Mouse (Mus musculus) forebrain, embryonic 15.5 days (tissue): ENCODE measurements around the gene Wsb1. TPM values are rescaled to one million over a fixed set of nuclear protein-coding genes. Genes with fewer than 3 reads are reported as not detected.

Experiments used
- ATAC-seq: fragments of 200-750 bp; cut with Nextera tagmentation; replicated peaks from 2 replicates; pipeline ENCODE4 v1.8.0; 2017; ENCODE audit warnings: mild to moderate bottlenecking, moderate TSS enrichment, moderate library complexity
- H3K27ac ChIP-seq: fragments of 300-500 bp; sonication (generic); replicated peaks from 2 replicates; pipeline ENCODE4 v1.5.1; 2015; ENCODE audit warnings: mild to moderate bottlenecking, inconsistent platforms
- H3K27me3 ChIP-seq: fragments of 300-500 bp; sonication (generic); 2 replicates; pipeline ENCODE4 v1.6.1; 2015; ENCODE audit warnings: inconsistent platforms
- H3K36me3 ChIP-seq: fragments of 300-500 bp; sonication (generic); 2 replicates; pipeline ENCODE4 v1.6.1; 2015; ENCODE audit warnings: mild to moderate bottlenecking, inconsistent platforms
- H3K4me1 ChIP-seq: fragments of 300-500 bp; sonication (generic); 2 replicates; pipeline ENCODE4 v1.6.1; 2015; ENCODE audit warnings: inconsistent platforms
- H3K4me2 ChIP-seq: fragments of 300-500 bp; sonication (generic); replicated peaks from 2 replicates; pipeline ENCODE4 v1.6.1; 2015; ENCODE audit warnings: mild to moderate bottlenecking, inconsistent platforms
- H3K4me3 ChIP-seq: fragments of 300-500 bp; sonication (generic); 2 replicates; pipeline ENCODE4 v1.5.1; 2015; ENCODE audit warnings: mild to moderate bottlenecking, inconsistent platforms
- H3K9ac ChIP-seq: fragments of 300-500 bp; sonication (generic); replicated peaks from 2 replicates; pipeline ENCODE4 v1.6.1; 2015; ENCODE audit warnings: mild to moderate bottlenecking, inconsistent platforms
- H3K9me3 ChIP-seq: fragments of 300-500 bp; sonication (generic); 2 replicates; pipeline ENCODE4 v1.6.1; 2016; ENCODE audit warnings: inconsistent platforms
- WGBS: fragments of 180-500 bp; shearing (Covaris S2); methylation state at CpG from one replicate; pipeline ENCODE4 v1.1.7; 2015; ENCODE audit warnings: mixed read lengths; 5-methylcytosine and 5-hydroxymethylcytosine counted together
- polyA plus RNA-seq: library from polyadenylated mRNA; unstranded; fragments of >200 nt; fragmentation: Nextera tagmentation; extraction: Ambion mirVana; gene quantifications from 2 replicates; pipeline ENCODE4 v1.2.1, GENCODE M21; 2015

Wsb1 gene
- polyA plus RNA-seq, 1 experiment from 2014 or later, result 470 TPM

DNA sequence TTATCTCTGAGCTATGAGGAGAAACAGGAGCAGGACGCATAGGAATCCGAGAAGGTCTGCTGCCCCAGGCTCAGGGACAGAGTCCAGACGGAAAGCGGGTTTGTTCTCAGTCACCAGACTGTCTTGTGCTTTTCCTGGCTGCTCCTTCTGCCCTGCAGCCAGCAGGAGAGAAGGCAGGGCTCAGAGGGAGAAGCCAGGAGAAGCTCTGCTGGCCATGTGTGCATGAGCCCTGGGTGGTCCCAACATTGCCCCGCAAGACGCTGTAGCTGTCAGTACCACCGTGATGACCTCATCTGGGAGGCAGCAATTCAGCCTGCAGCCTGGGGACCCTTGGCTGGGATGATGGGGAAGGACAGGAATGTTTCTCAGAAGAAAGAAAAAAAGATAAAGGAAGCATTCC lies 54.0 kb downstream of the Wsb1 start:
- H3K27me3 ChIP-seq, result no peaks in the 10 kb centered on the region
- ATAC-seq, result no peak
- no peaks in the 10 kb centered on the region for H3K36me3 ChIP-seq
- H3K4me1 ChIP-seq, result no peaks in the 10 kb centered on the region
- no peak overlapping the region for H3K4me3 ChIP-seq
- no peak overlapping the region for H3K4me2 ChIP-seq
- WGBS, result 52% methylated on average over 7 of the region's 7 CpGs
- no peak overlapping the region for H3K9ac ChIP-seq
- H3K27ac ChIP-seq, result no peak overlapping the region
- H3K9me3 ChIP-seq, result no peaks in the 10 kb centered on the region

DNA sequence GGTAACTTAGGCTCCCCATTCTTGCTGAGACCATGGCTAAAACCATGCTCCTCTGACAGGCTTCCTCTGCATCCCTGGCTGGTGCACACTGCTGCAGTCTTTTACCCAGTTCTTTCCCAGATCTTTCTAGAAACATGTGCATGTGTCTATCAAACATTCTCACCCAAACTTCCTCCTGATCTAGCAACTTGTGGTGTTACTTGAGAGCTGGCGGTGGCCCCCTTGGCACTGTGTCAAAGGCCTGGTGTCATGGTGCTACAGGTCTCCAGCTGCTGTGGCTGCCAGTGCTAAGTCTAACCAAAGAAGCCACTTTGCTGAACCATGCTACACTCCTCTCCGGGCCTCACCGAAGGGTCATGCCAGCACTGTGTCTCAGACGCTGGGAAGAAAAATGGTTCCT lies 55.9 kb downstream of the Wsb1 start:
- H3K9me3 ChIP-seq, result no peaks in the 10 kb centered on the region
- no peak overlapping the region for H3K9ac ChIP-seq
- no peak overlapping the region for H3K27ac ChIP-seq
- no peaks in the 10 kb centered on the region for H3K36me3 ChIP-seq
- no peak for ATAC-seq
- H3K4me1 ChIP-seq, result no peaks in the 10 kb centered on the region
- 89% methylated on average over 4 of the region's 4 CpGs for WGBS
- H3K4me2 ChIP-seq, result no peak overlapping the region
- H3K27me3 ChIP-seq, result no peaks in the 10 kb centered on the region
- no peak overlapping the region for H3K4me3 ChIP-seq

DNA sequence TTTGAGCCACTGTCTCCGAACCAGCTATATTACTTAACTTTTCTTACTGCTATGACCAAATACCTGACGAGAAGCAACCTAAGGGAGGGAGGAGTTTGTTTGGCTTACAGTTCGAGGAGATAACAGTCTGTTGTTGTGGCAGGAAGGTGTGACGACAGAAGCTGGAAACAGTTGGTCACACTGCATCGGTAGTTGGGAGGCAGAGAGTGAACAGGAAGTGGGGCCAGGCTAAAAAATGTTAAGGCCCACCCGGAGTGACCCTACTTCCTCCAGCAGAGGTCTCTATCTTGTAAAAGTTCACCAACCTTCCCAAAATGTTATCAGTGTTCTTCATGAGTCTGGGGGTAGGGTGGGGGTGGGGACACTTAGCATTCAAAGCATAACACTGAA lies 56.6 kb downstream of the Wsb1 start:
- Histone ChIP-seq H3K4me2 (no peak overlapping the region), H3K4me3 (no peak overlapping the region), H3K27ac (no peak overlapping the region), H3K9ac (no peak overlapping the region), H3K9me3 (no peaks in the 10 kb centered on the region), H3K4me1 (no peaks in the 10 kb centered on the region), H3K36me3 (no peaks in the 10 kb centered on the region), H3K27me3 (no peaks in the 10 kb centered on the region)
- WGBS, result 83% methylated on average over 6 of the region's 6 CpGs
- ATAC-seq, result no peak

DNA sequence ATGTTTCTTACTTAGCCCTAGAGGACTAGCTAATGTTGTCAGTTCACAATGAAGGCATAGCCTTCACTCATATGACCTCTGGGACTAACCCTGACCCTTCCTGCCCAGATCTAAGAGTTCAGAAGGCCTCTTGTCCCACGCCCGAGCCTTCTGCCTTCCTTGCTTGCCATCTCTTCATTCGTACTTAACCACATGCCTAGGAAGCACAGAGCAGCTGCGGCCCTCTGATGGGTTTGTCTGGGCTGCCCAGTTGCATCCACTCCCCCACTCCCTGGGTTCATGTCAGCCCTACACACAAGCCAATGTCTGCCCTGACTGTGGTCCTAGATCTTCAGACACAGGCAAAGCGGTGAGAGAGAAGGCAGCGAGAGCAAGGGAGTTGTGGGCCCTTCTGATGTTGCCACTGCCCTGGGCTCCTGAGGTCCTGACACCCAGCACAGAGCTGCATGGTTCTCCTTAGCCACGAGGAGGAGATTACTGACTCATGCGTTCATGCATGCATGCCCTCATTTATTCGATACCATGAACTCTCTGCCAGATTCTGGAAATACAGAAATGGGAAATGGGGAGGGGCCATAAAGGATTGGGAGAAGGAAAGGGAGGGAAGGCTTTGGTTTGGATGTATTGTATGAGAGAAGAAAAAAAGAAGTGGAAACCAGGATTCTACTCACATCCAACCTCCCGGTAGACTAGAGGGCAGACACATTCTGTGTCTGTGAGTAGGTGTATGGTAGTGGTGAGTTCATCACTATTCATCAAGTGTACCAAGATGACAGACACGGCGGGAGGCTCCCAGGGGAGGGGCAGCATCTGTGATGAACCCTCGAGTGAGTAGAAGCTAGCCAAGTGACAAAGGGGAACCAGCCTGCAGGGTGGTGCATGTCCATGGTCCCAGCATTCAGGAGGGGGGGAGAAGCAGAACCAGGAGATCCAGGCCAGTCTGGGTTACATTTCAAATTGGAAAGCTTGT lies 57.3 kb downstream of the Wsb1 start:
- Histone ChIP-seq H3K4me3 (no peak overlapping the region), H3K9me3 (no peaks in the 10 kb centered on the region), H3K4me2 (no peak overlapping the region), H3K36me3 (no peaks in the 10 kb centered on the region), H3K4me1 (no peaks in the 10 kb centered on the region), H3K9ac (no peak overlapping the region), H3K27me3 (no peaks in the 10 kb centered on the region), H3K27ac (no peak overlapping the region)
- 61% methylated on average over 13 of the region's 13 CpGs for WGBS
- ATAC-seq, result no peak

DNA sequence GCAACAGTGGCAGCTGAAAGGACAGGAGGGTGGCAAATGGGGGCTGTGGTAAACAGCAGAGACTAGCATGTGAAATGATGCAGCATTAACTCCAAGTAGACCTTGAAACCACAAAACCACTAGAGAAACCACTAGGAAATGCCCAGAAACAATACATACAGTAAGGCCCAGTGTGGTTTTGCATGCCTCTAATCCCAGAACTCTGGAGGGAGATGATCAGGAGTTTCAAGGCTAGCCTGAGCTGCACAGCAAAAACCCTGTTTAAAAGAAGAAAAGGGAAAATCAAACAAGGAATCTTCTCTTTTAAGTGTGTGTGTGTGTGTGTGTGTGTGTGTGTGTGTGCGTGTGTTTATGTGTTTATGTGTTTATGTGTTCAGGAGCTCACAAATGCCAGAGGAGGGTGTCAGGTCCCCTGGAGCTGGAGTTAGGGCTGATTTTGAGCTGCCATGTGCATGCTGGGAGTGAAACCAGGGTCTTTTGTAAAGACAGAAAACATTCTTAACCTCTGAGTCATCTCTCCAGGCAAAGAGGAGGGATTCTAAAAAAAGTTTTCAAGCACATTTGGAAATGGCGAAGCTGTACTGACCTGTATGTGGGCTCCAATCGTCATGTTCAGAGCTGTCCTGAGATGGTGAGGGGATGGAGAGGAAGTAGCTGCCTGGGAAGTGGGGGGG lies 58.1 kb downstream of the Wsb1 start:
- H3K9ac ChIP-seq, result no peak overlapping the region
- H3K27me3 ChIP-seq, result no peaks in the 10 kb centered on the region
- no peaks in the 10 kb centered on the region for H3K9me3 ChIP-seq
- H3K4me3 ChIP-seq, result no peak overlapping the region
- H3K4me1 ChIP-seq, result no peaks in the 10 kb centered on the region
- H3K27ac ChIP-seq, result no peak overlapping the region
- H3K4me2 ChIP-seq, result no peak overlapping the region
- H3K36me3 ChIP-seq, result no peaks in the 10 kb centered on the region
- WGBS, result 48% methylated on average over 3 of the region's 3 CpGs
- ATAC-seq, result no peak

DNA sequence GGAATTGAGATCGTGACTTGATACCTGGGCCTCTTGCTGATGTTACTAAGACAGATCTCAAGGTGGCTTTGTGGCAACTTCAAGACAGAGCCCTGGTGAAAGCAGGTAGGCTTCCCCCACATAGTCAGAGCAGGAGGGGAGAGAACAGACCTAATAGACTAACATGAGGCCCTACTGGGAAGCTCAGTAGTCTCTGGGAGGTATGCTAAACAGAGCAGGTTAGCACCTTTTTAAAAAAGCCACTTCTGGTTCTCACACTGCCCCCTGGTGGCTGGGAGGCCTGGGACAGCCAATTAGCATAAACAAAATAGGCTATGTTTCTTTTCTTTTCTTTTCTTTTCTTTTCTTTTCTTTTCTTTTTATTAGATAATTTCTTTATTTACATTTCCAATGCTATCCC lies 62.3 kb downstream of the Wsb1 start:
- Histone ChIP-seq H3K36me3 (no peaks in the 10 kb centered on the region), H3K4me3 (no peak overlapping the region), H3K27me3 (no peaks in the 10 kb centered on the region), H3K27ac (no peak overlapping the region), H3K4me2 (no peak overlapping the region), H3K9ac (no peak overlapping the region), H3K9me3 (no peaks in the 10 kb centered on the region), H3K4me1 (peaks cover 16% of the 10 kb centered on the region)
- ATAC-seq, result no peak
- WGBS, result 88% methylated on average over 1 of the region's 1 CpGs

DNA sequence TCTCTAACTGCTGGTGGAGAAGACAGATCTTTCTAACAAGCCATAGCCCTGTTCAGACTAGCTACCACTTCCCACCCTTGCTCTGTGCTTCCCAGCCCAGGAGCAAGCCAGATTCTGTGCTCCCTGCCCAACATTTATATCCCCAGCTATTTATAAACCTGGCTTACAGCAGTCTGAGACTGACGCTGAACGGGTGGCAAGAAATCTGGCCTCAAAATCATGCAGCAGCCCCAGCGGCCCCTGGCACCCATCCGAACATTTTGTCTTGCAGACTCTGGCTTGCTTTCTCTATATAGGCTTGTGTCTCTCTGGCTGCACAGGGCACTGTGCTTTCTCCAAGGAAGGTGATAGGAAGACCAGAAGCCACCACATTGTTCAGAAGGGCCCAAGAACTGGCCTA lies 63.3 kb downstream of the Wsb1 start:
- Histone ChIP-seq H3K4me2 (no peak overlapping the region), H3K9ac (no peak overlapping the region), H3K4me1 (peaks cover 16% of the 10 kb centered on the region), H3K27me3 (no peaks in the 10 kb centered on the region), H3K4me3 (no peak overlapping the region), H3K9me3 (no peaks in the 10 kb centered on the region), H3K27ac (no peak overlapping the region), H3K36me3 (no peaks in the 10 kb centered on the region)
- WGBS, result 82% methylated on average over 4 of the region's 4 CpGs
- ATAC-seq, result no peak

DNA sequence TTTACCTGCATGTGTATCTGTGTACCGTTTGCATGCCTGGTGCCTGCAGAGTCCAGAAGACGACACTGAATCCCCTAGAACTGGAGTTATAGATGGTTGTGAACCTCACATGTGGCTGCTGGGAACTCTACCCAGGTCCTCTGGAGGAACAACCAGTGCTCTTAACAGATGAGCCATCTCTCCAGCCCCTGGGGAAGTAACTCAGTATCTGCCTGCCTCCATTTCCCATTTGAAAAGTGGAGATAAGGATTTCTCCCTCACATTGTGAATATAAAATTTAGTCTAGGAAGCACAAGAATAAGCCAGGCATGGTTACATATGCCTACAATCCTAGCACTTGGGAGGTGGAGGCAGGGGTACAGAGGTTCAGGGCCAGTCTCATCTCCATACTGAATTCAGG lies 64.2 kb downstream of the Wsb1 start:
- Histone ChIP-seq H3K4me2 (no peak overlapping the region), H3K9ac (no peak overlapping the region), H3K4me1 (peaks cover 16% of the 10 kb centered on the region), H3K4me3 (no peak overlapping the region), H3K27me3 (no peaks in the 10 kb centered on the region), H3K27ac (no peak overlapping the region), H3K9me3 (no peaks in the 10 kb centered on the region), H3K36me3 (no peaks in the 10 kb centered on the region)
- ATAC-seq, result no peak
- WGBS, result 81% methylated on average over 2 of the region's 2 CpGs

Other genes starting within 250 kb of the Wsb1 start
- 4.9 and 5.3 TPM in 2 replicates for gene Ksr1, start 108.3 kb downstream of the Wsb1 start, polyA plus RNA-seq
- not detected in 2 replicates for gene Gm9964, start 42.2 kb upstream of the Wsb1 start, polyA plus RNA-seq
- gene Nf1, start 85.0 kb upstream of the Wsb1 start, polyA plus RNA-seq, result 5.9 and 6.4 TPM in 2 replicates
- gene Omg, start 249.4 kb upstream of the Wsb1 start, polyA plus RNA-seq, result 2.3 and 3.0 TPM in 2 replicates